Comparison of ENCODE assay signal across 18 mouse cellular contexts in genomic region chr2:112270011-112270410, GRCm38 (mm10). TPM values are rescaled to one million over a fixed set of nuclear protein-coding genes. Genes with fewer than 3 reads are reported as not detected.
DNase-seq lines count a peak whose midpoint lies in the region; ATAC-seq and TF ChIP-seq lines count a peak whose summit lies in the region.
"Had no signal": no experiment of that assay in that cellular context is flagged by ENCODE, and none has a peak within 500 bp of the region (broad histone marks: within the 10 kb centered on the region; RNA-seq: fewer than 3 reads in every experiment).

No protein-coding gene starts in this region.

- H3K4me1 ChIP-seq in hindbrain, embryonic 15.5 days (replicated peaks): peaks cover 50% of the 10 kb centered on the region
- peaks cover 24% of the 10 kb centered on the region for H3K4me1 ChIP-seq in hindbrain, embryonic 12.5 days
- peaks cover 18% of the 10 kb centered on the region for H3K4me1 ChIP-seq in bone marrow macrophage, adult 2 months (ENCODE audit: control insufficient read depth, insufficient read depth, low read length)
- H3K4me1 ChIP-seq in liver, postnatal 0 days (ENCODE audit: insufficient read depth): peaks cover 14% of the 10 kb centered on the region

- TF ChIP-seq POLR2A in bone marrow macrophage, adult 2 months (IDR thresholded peaks at IDR 0.05; ENCODE audit: borderline replicate concordance, low read depth, low read length): no peak

- no peaks in the 10 kb centered on the region for H3K9me3 ChIP-seq in hindbrain, embryonic 15.5 days
- H3K9me3 ChIP-seq in hindbrain, embryonic 12.5 days (replicated peaks): no peaks in the 10 kb centered on the region
- H3K9me3 ChIP-seq in liver, postnatal 0 days (ENCODE audit: low read length): no peaks in the 10 kb centered on the region
- H3K9me3 ChIP-seq: embryonic facial prominence, embryonic 13.5 days; forebrain, embryonic 10.5 days; limb, embryonic 12.5 days; lung, embryonic 15.5 days had no signal

- peak; percentile 24 to 28 for DNase-seq in heart, adult 9 months (ENCODE audit: low spot score in 2 of 2)
- no peak for DNase-seq in liver, postnatal 0 days
- no peak for DNase-seq in spleen, postnatal 36 days (ENCODE audit: low spot score in 2 of 2)
- no peak for DNase-seq in right cerebral cortex, postnatal 25 days
- DNase-seq: cerebellum, adult 11-12 months; gastrocnemius, postnatal 10 days; kidney, adult 8-10 months; kidney, postnatal 4 days; thymus, adult 2 months had no signal

- no peak overlapping the region for H3K4me3 ChIP-seq in hindbrain, embryonic 15.5 days
- H3K4me3 ChIP-seq in hindbrain, embryonic 12.5 days: no peak overlapping the region
- H3K4me3 ChIP-seq in bone marrow macrophage, adult 2 months (ENCODE audit: insufficient read depth, low read length): peak overlapping the region; percentile 48
- H3K4me3 ChIP-seq in liver, postnatal 0 days (ENCODE audit: low read depth, low read length): no peak overlapping the region
- H3K4me3 ChIP-seq: embryonic facial prominence, embryonic 13.5 days; forebrain, embryonic 10.5 days; limb, embryonic 12.5 days; lung, embryonic 15.5 days had no signal

- 90% methylated on average over 2 of the region's 2 CpGs for WGBS in hindbrain, embryonic 15.5 days
- 95% methylated on average over 2 of the region's 2 CpGs for WGBS in hindbrain, embryonic 12.5 days
- WGBS in liver, postnatal 0 days (ENCODE audit: insufficient replicate concordance): 74% methylated on average over 2 of the region's 2 CpGs

- no peak overlapping the region for H3K9ac ChIP-seq in hindbrain, embryonic 15.5 days
- H3K9ac ChIP-seq in hindbrain, embryonic 12.5 days: no peak overlapping the region
- H3K9ac ChIP-seq in liver, postnatal 0 days (replicated peaks): no peak overlapping the region
- H3K9ac ChIP-seq: embryonic facial prominence, embryonic 13.5 days; limb, embryonic 12.5 days; lung, embryonic 15.5 days had no signal

- no peak for TF ChIP-seq CTCF in bone marrow macrophage, adult 2 months (IDR thresholded peaks at IDR 0.05; ENCODE audit: low read depth, low read length)
- no peak for TF ChIP-seq CTCF in liver, postnatal 0 days (IDR thresholded peaks at IDR 0.05; ENCODE audit: low read depth)

- H3K27me3 ChIP-seq in hindbrain, embryonic 15.5 days: no peaks in the 10 kb centered on the region
- H3K27me3 ChIP-seq in hindbrain, embryonic 12.5 days: no peaks in the 10 kb centered on the region
- H3K27me3 ChIP-seq in liver, postnatal 0 days (ENCODE audit: insufficient read depth, low read length): no peaks in the 10 kb centered on the region
- H3K27me3 ChIP-seq: embryonic facial prominence, embryonic 13.5 days; limb, embryonic 12.5 days; lung, embryonic 15.5 days; Patski had no signal

- TF ChIP-seq EP300 in liver, postnatal 0 days (IDR thresholded peaks at IDR 0.05; ENCODE audit: low read depth): no peak

- H3K4me2 ChIP-seq in hindbrain, embryonic 15.5 days: peak overlapping the region; percentile 0; the same call in 1 of the 2 replicates
- H3K4me2 ChIP-seq in hindbrain, embryonic 12.5 days (replicated peaks): no peak overlapping the region
- H3K4me2 ChIP-seq in liver, postnatal 0 days (ENCODE audit: low read depth, low read length): peak overlapping the region; percentile 42
- H3K4me2 ChIP-seq: embryonic facial prominence, embryonic 13.5 days; limb, embryonic 12.5 days; lung, embryonic 15.5 days had no signal

- H3K27ac ChIP-seq in hindbrain, embryonic 15.5 days (replicated peaks): no peak overlapping the region
- H3K27ac ChIP-seq in hindbrain, embryonic 12.5 days: no peak overlapping the region
- H3K27ac ChIP-seq in bone marrow macrophage, adult 2 months (ENCODE audit: insufficient read depth, low read depth, low read length): peak overlapping the region; percentile 40; the same call in 1 of the 2 replicates
- H3K27ac ChIP-seq in liver, postnatal 0 days (ENCODE audit: low read depth): no peak overlapping the region
- H3K27ac ChIP-seq: embryonic facial prominence, embryonic 13.5 days; forebrain, embryonic 10.5 days; hindbrain, postnatal 0 days; limb, embryonic 12.5 days; lung, embryonic 15.5 days had no signal

- H3K36me3 ChIP-seq in hindbrain, embryonic 15.5 days: no peaks in the 10 kb centered on the region
- H3K36me3 ChIP-seq in hindbrain, embryonic 12.5 days: no peaks in the 10 kb centered on the region
- H3K36me3 ChIP-seq in liver, postnatal 0 days (replicated peaks; ENCODE audit: insufficient read depth, low read length): peaks cover 6% of the 10 kb centered on the region
- H3K36me3 ChIP-seq: embryonic facial prominence, embryonic 13.5 days; forebrain, embryonic 10.5 days; limb, embryonic 12.5 days; lung, embryonic 15.5 days had no signal

- no peak for ATAC-seq in hindbrain, embryonic 15.5 days (ENCODE audit: low FRiP score, low read depth)
- ATAC-seq in hindbrain, embryonic 12.5 days (ENCODE audit: low FRiP score): no peak
- ATAC-seq in liver, postnatal 0 days: no peak
- ATAC-seq: hindbrain, postnatal 0 days; Patski had no signal

RNA-seq across cellular contexts. Expression of gene Gm21985, which starts 3.9 kb away (rescaled TPM):
- not detected in 2 replicates for polyA plus RNA-seq in hindbrain, embryonic 15.5 days (2015; fragmentation: Nextera tagmentation; extraction: Ambion mirVana)
- not detected in 2 replicates for polyA plus RNA-seq in hindbrain, embryonic 12.5 days (2016; fragmentation: Nextera tagmentation; extraction: Ambion mirVana)
- not detected in 2 replicates for polyA plus RNA-seq in bone marrow macrophage, adult 2 months (2012; ENCODE audit: insufficient read depth, insufficient read length, missing spikeins)
- polyA plus RNA-seq in liver, postnatal 0 days (2015; fragmentation: Nextera tagmentation; extraction: Ambion mirVana): not detected in 2 replicates
- polyA plus RNA-seq: embryonic facial prominence, embryonic 13.5 days; forebrain, embryonic 10.5 days; hindbrain, postnatal 0 days; limb, embryonic 12.5 days; lung, embryonic 15.5 days; thymus, adult 2 months had no signal

RNA-seq across cellular contexts. Expression of gene Slc12a6, which starts 4.4 kb away (rescaled TPM):
- 16.4 and 16.9 TPM in 2 replicates for polyA plus RNA-seq in hindbrain, embryonic 15.5 days (2015; fragmentation: Nextera tagmentation; extraction: Ambion mirVana)
- 20.4 and 21.1 TPM in 2 replicates for polyA plus RNA-seq in hindbrain, embryonic 12.5 days (2016; fragmentation: Nextera tagmentation; extraction: Ambion mirVana)
- 101 and 110 TPM in 2 replicates for polyA plus RNA-seq in bone marrow macrophage, adult 2 months (2012; ENCODE audit: insufficient read depth, insufficient read length, missing spikeins)
- 3.7 and 4.1 TPM in 2 replicates for polyA plus RNA-seq in liver, postnatal 0 days (2015; fragmentation: Nextera tagmentation; extraction: Ambion mirVana)

RNA-seq across cellular contexts. Expression of gene Nop10, which starts 8.3 kb away (rescaled TPM):
- 180 and 199 TPM in 2 replicates for polyA plus RNA-seq in hindbrain, embryonic 15.5 days (2015; fragmentation: Nextera tagmentation; extraction: Ambion mirVana)
- polyA plus RNA-seq in hindbrain, embryonic 12.5 days (2016; fragmentation: Nextera tagmentation; extraction: Ambion mirVana): 118 and 127 TPM in 2 replicates
- polyA plus RNA-seq in bone marrow macrophage, adult 2 months (2012; ENCODE audit: insufficient read depth, insufficient read length, missing spikeins): 52.6 and 58.5 TPM in 2 replicates
- 129 TPM in 2 replicates for polyA plus RNA-seq in liver, postnatal 0 days (2015; fragmentation: Nextera tagmentation; extraction: Ambion mirVana)

RNA-seq across cellular contexts. Expression of gene Nutm1, which starts 10.9 kb away (rescaled TPM):
- polyA plus RNA-seq in hindbrain, embryonic 15.5 days (2015; fragmentation: Nextera tagmentation; extraction: Ambion mirVana): 0.04 and 0.05 TPM in 2 replicates
- polyA plus RNA-seq in hindbrain, embryonic 12.5 days (2016; fragmentation: Nextera tagmentation; extraction: Ambion mirVana): 0.05 and 0.09 TPM in 2 replicates
- polyA plus RNA-seq in bone marrow macrophage, adult 2 months (2012; ENCODE audit: insufficient read depth, insufficient read length, missing spikeins): not detected in 2 replicates
- polyA plus RNA-seq in liver, postnatal 0 days (2015; fragmentation: Nextera tagmentation; extraction: Ambion mirVana): 0.02 TPM in 1 of 2 replicates, not detected in the other
- polyA plus RNA-seq: embryonic facial prominence, embryonic 13.5 days; lung, embryonic 15.5 days had no signal

RNA-seq across cellular contexts. Expression of gene Lpcat4, which starts 30.7 kb away (rescaled TPM):
- polyA plus RNA-seq in hindbrain, embryonic 15.5 days (2015; fragmentation: Nextera tagmentation; extraction: Ambion mirVana): 24.4 and 27.4 TPM in 2 replicates
- 12.1 and 15.5 TPM in 2 replicates for polyA plus RNA-seq in hindbrain, embryonic 12.5 days (2016; fragmentation: Nextera tagmentation; extraction: Ambion mirVana)
- 5.0 and 5.5 TPM in 2 replicates for polyA plus RNA-seq in bone marrow macrophage, adult 2 months (2012; ENCODE audit: insufficient read depth, insufficient read length, missing spikeins)
- 1.6 and 1.7 TPM in 2 replicates for polyA plus RNA-seq in liver, postnatal 0 days (2015; fragmentation: Nextera tagmentation; extraction: Ambion mirVana)

Comparison
In these comparisons a context has a peak if more than half of its experiments do, and no peak if none do; other contexts are left out.
1. DNase-seq: peak in heart, adult 9 months (2 of 2); none in liver, postnatal 0 days (single experiment), spleen, postnatal 36 days (0 of 2) and right cerebral cortex, postnatal 25 days (single experiment).